Mouse (Mus musculus): ENCODE data around the gene Ube3b.

- no peak for TF ChIP-seq CTCF (IDR thresholded peaks at IDR 0.05; ENCODE audit: extremely low read depth, insufficient read length, insufficient replicate concordance, low read depth, low read length)
- TF ChIP-seq POLR2A (IDR thresholded peaks at IDR 0.05; ENCODE audit: low read depth, low read length) = no peak
Observed at GRCm38 (mm10) chr5:114343612-114344011, 36.8 kb upstream of the Ube3b start.

All from small intestine, adult 2 months (tissue).